Mouse (Mus musculus): ENCODE results near the gene Pogz.
"Not testable (repeated sequence)": the region's sequence is repeated elsewhere in the genome, so short reads cannot be mapped to it uniquely, and the experiment has no call there.

- TF ChIP-seq POLR2A (IDR thresholded peaks at IDR 0.05; ENCODE audit: borderline replicate concordance, control insufficient read depth, low read depth, low read length); CTCF (IDR thresholded peaks at IDR 0.05; ENCODE audit: control insufficient read depth, insufficient read depth, low read length): not testable (repeated sequence)
These were observed 67.4 kb downstream of the Pogz start for GRCm38 (mm10) chr3:94904759-94905158.
